Comparison of ENCODE assay signal across 21 mouse cellular contexts in genomic region chr16:32019678-32020077, GRCm38 (mm10). TPM values are rescaled to one million over a fixed set of nuclear protein-coding genes. Genes with fewer than 3 reads are reported as not detected.
DNase-seq lines count a peak whose midpoint lies in the region; ATAC-seq and TF ChIP-seq lines count a peak whose summit lies in the region.
"Had no signal": no experiment of that assay in that cellular context is flagged by ENCODE, and none has a peak within 500 bp of the region (broad histone marks: within the 10 kb centered on the region; RNA-seq: fewer than 3 reads in every experiment).

No protein-coding gene starts in this region.

- H3K4me3 ChIP-seq in stomach, postnatal 0 days (ENCODE audit: low read depth, low read length): no peak overlapping the region
- H3K4me3 ChIP-seq: embryonic facial prominence, embryonic 13.5 days; embryonic facial prominence, embryonic 15.5 days; erythroblast, embryonic 14.5 days; forebrain, embryonic 10.5 days; forebrain, embryonic 12.5 days had no signal

- no peak overlapping the region for H3K27ac ChIP-seq in stomach, postnatal 0 days (replicated peaks)
- H3K27ac ChIP-seq: embryonic facial prominence, embryonic 13.5 days; embryonic facial prominence, embryonic 15.5 days; forebrain, embryonic 10.5 days; forebrain, embryonic 12.5 days had no signal

- 96% methylated on average over 9 of the region's 9 CpGs for WGBS in stomach, postnatal 0 days

- DNase-seq in induced T-regulatory cell, adult 2 months (ENCODE audit: low read depth): peak; percentile 78
- DNase-seq in retina, postnatal 1 day: no peak
- no peak for DNase-seq in gastrocnemius, adult 8-10 months (ENCODE audit: low spot score in 2 of 2)
- no peak for DNase-seq in stomach, postnatal 0 days (ENCODE audit: low spot score)
- DNase-seq: adrenal gland, adult 8-10 months; adrenal gland, postnatal 14 days; adrenal gland, postnatal 36 days; cerebellum, adult 11-12 months; cerebellum, adult 2 months; cerebellum, adult 9-10 months; cerebellum, postnatal 10 days; cerebellum, postnatal 25 days; embryo, embryonic 11 days had no signal

- TF ChIP-seq CTCF in stomach, postnatal 0 days (IDR thresholded peaks at IDR 0.05; ENCODE audit: low read depth): no peak

- peak; percentile 89 for ATAC-seq in CD4-positive, CD25-positive, alpha-beta regulatory T cell, adult 4 months
- ATAC-seq in stomach, postnatal 0 days (ENCODE audit: low FRiP score, low TSS enrichment): no peak
- ATAC-seq: forebrain, embryonic 14.5 days; forebrain, embryonic 16.5 days had no signal

- no peak overlapping the region for H3K4me2 ChIP-seq in stomach, postnatal 0 days (replicated peaks; ENCODE audit: low read depth)
- H3K4me2 ChIP-seq: embryonic facial prominence, embryonic 13.5 days; embryonic facial prominence, embryonic 15.5 days; forebrain, embryonic 12.5 days had no signal

- no peak overlapping the region for H3K9ac ChIP-seq in stomach, postnatal 0 days (ENCODE audit: low read length)
- H3K9ac ChIP-seq: embryonic facial prominence, embryonic 13.5 days; embryonic facial prominence, embryonic 15.5 days; forebrain, embryonic 12.5 days had no signal

- H3K27me3 ChIP-seq in stomach, postnatal 0 days (ENCODE audit: control insufficient read depth, insufficient read depth, low read length): no peaks in the 10 kb centered on the region
- H3K27me3 ChIP-seq: embryonic facial prominence, embryonic 13.5 days; embryonic facial prominence, embryonic 15.5 days; forebrain, embryonic 12.5 days had no signal

- no peaks in the 10 kb centered on the region for H3K4me1 ChIP-seq in stomach, postnatal 0 days (replicated peaks; ENCODE audit: control insufficient read depth, insufficient read depth)
- H3K4me1 ChIP-seq: embryonic facial prominence, embryonic 13.5 days; embryonic facial prominence, embryonic 15.5 days; forebrain, embryonic 10.5 days; forebrain, embryonic 12.5 days had no signal

- H3K9me3 ChIP-seq in stomach, postnatal 0 days (ENCODE audit: control insufficient read depth, low read length): no peaks in the 10 kb centered on the region
- H3K9me3 ChIP-seq: embryonic facial prominence, embryonic 13.5 days; embryonic facial prominence, embryonic 15.5 days; forebrain, embryonic 10.5 days; forebrain, embryonic 12.5 days had no signal

- no peak for TF ChIP-seq EP300 in stomach, postnatal 0 days (optimal IDR thresholded peaks at IDR 0.05)

- H3K36me3 ChIP-seq in stomach, postnatal 0 days (ENCODE audit: control insufficient read depth, insufficient read depth, low read length): peaks cover 28% of the 10 kb centered on the region

RNA-seq across cellular contexts. Expression of gene Senp5, which starts 16.6 kb away (rescaled TPM):
- polyA plus RNA-seq in CD4-positive, CD25-positive, alpha-beta regulatory T cell, adult 4 months (2017; shearing (Covaris generic)): 10 to 100 TPM in 1 of 2 experiments, 1 to 10 TPM in 1; 8.3 to 13.3 TPM
- total RNA-seq in gastrocnemius, adult 8-10 months (2022): 10 to 100 TPM; 10.2 to 14.7 (median 11.8) TPM
- polyA plus RNA-seq in stomach, postnatal 0 days (2015; fragmentation: Nextera tagmentation; extraction: Ambion mirVana): 5.4 and 5.7 TPM in 2 replicates

RNA-seq across cellular contexts. Expression of gene Pak2, which starts 59.5 kb away (rescaled TPM):
- 10 to 100 TPM; 65.2 to 77.0 TPM for polyA plus RNA-seq in CD4-positive, CD25-positive, alpha-beta regulatory T cell, adult 4 months (2017; shearing (Covaris generic))
- total RNA-seq in gastrocnemius, adult 8-10 months (2022): 10 to 100 TPM; 11.8 to 14.2 (median 13.3) TPM
- polyA plus RNA-seq in stomach, postnatal 0 days (2015; fragmentation: Nextera tagmentation; extraction: Ambion mirVana): 22.2 and 23.6 TPM in 2 replicates
